Mouse (Mus musculus) myocyte (in vitro differentiated cells): ENCODE results near the gene Mgat3.

Experiments
- CEBPB ChIP-seq: IDR thresholded peaks from 2 replicates; pipeline ENCODE4 v1.6.1; 2011; ENCODE audit warnings: mild to moderate bottlenecking, moderate library complexity; ENCODE audit not compliant: poor library complexity, insufficient read depth, severe bottlenecking
- POLR2A ChIP-seq: IDR thresholded peaks from one replicate; pipeline ENCODE4 v1.6.1; 2011; ENCODE audit warnings: low read depth, mild to moderate bottlenecking, control low read depth, moderate library complexity; ENCODE audit not compliant: insufficient read length

DNA sequence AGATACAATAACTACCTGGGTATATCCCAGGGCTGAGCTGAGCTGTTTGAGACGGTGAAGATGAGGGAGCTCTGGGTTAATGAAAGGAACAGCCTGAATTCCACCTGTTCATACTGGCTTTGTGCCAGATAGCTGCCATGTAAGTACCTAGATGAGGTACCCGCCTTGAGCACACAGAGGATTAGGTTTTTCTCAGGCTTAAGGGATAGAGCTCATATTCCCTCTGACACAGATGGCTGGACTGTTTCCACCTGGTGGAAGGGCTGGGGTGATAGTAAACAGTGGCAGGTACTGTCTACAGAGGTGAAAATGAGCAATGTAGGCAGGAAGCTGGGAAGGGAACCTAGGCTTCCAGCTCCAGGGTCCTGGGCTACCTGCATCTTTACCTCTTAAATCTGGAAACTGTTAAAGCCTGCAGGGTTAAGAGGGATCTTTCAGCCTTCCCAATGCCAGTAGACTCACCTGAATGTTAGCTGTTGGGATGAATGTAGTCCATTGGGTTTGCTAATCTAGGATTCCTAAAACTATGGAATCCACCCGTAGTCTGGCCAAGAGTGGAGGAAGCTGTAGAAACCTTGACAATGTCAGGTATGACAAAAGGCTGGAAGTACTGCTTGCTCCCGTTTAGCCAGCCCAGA, 84.2 kb downstream of the Mgat3 start:
- TF ChIP-seq POLR2A (no peak), CEBPB (no peak)
